Mouse (Mus musculus): ENCODE measurements around the gene Gm10721.
"Not testable (repeated sequence)": the region's sequence is repeated elsewhere in the genome, so short reads cannot be mapped to it uniquely, and the experiment has no call there.

The Gm10721 gene

DNA sequence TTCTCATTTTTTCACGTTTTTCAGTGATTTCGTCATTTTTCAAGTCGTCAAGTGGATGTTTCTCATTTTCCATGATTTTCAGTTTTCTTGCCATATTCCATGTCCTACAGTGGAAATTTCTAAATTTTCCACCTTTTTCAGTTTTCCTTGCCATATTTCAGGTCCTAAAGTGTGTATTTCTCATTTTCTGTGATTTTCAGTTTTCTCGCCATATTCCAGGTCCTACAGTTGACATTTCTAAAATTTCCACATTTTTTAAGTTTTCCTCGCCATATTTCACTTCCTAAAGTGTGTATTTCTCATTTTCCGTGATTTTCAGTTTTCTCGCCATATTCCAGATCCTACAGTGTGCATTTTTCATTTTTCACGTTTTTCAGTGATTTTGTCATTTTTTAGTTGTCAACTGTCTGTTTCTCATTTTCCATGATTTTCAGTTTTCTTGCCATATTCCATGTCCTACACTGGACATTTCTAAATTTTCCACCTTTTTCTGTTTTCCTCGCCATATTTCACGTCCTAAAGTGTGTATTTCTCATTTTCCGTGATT, at the start of gene Gm10721:
TSS of gene Gm10721 (plus strand) at position 408 of the 547 bp plus-strand sequence.
- not testable (repeated sequence) for DNase-seq

GRCm38 (mm10) chr9:3000445-3000972, 12.4 kb upstream of the Gm10721 start, which contains the start of gene Gm10722:
Gm10722 (plus strand) TSS chr9:3000922.
- not testable (repeated sequence) for DNase-seq

- DNase-seq, result peak; percentile 23
These were observed 11.9 kb upstream of the Gm10721 start for GRCm38 (mm10) chr9:3001006-3001405.

DNA sequence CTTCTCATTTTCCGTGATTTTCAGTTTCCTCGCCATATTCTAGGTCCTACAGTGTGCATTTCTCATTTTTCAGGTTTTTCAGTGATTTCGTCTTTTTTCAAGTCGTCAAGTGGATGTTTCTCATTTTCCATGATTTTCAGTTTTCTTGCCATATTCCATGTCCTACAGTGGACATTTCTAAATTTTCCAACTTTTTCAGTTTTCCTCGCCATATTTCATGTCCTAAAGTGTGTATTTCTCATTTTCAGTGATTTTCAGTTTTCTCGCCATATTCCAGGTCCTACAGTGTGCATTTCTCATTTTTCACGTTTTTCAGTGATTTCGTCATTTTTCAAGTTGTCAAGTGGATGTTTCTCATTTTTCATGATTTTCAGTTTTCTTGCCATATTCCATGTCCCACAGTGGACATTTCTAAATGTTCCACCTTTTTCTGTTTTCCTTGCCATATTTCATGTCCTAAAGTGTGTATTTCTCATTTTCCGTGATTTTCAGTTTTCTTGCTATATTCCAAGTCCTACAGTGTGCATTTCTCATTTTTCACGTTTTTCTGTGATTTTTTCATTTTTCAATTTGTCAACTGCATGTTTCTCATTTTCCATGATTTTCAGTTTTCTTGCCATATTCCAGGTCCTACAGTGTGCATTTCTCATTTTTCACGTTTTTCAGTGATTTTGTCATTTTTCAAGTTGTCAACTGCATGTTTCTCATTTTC, 10.8 kb upstream of the Gm10721 start:
- DNase-seq, result peak; percentile 97

GRCm38 (mm10) chr9:3002794-3003396, 10.0 kb upstream of the Gm10721 start, which contains the start of gene Gm11168:
Gm11168 (plus strand) TSS chr9:3003346.
- not testable (repeated sequence) for DNase-seq

GRCm38 (mm10) chr9:3006179-3006578, 6.8 kb upstream of the Gm10721 start:
- not testable (repeated sequence) for DNase-seq

DNA sequence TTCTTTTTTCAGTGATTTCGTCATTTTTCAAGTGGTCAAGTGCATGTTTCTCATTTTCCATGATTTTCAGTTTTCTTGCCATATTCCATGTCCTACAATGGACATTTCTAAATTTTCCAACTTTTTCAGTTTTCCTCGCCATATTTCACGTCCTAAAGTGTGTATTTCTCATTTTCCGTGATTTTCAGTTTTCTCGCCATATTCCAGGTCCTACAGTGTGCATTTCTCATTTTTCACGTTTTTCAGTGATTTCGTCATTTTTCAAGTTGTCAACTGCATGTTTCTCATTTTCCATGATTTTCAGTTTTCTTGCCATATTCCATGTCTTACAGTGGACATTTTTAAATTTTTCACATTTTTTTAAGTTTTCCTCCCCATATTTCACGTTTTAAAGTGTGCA, 6.3 kb upstream of the Gm10721 start:
- peak; percentile 88 for DNase-seq

DNA sequence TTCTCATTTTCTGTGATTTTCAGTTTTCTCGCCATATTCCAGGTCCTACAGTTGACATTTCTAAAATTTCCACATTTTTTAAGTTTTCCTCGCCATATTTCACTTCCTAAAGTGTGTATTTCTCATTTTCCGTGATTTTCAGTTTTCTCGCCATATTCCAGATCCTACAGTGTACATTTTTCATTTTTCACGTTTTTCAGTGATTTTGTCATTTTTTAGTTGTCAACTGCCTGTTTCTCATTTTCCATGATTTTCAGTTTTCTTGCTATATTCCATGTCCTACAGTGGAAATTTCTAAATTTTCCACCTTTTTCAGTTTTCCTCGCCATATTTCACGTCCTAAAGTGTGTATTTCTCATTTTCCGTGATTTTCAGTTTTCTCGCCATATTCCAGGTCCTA, 5.7 kb upstream of the Gm10721 start:
- DNase-seq, result not testable (repeated sequence)

DNA sequence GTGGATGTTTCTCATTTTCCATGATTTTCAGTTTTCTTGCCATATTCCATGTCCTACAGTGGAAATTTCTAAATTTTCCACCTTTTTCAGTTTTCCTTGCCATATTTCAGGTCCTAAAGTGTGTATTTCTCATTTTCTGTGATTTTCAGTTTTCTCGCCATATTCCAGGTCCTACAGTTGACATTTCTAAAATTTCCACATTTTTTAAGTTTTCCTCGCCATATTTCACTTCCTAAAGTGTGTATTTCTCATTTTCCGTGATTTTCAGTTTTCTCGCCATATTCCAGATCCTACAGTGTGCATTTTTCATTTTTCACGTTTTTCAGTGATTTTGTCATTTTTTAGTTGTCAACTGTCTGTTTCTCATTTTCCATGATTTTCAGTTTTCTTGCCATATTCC, 3.6 kb upstream of the Gm10721 start:
- not testable (repeated sequence) for DNase-seq

GRCm38 (mm10) chr9:3012054-3012621, 802 bp upstream of the Gm10721 start:
- not testable (repeated sequence) for DNase-seq

DNA sequence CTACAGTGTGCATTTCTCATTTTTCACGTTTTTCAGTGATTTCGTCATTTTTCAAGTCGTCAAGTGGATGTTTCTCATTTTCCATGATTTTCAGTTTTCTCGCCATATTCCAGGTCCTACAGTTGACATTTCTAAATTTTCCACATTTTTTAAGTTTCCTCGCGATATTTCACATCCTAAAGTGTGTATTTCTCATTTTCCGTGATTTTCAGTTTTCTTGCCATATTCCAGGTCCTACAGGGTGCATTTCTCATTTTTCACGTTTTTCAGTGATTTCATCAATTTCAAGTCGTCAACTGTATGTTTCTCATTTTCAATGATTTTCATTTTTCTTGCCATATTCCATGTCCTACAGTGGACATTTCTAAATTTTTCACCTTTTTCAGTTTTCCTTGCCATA, 2.4 kb downstream of the Gm10721 start, which contains the start of gene Gm10720:
TSS of gene Gm10720 (plus strand) at position 301 of the 400 bp plus-strand sequence.
- DNase-seq, result not testable (repeated sequence)

- DNase-seq, result not testable (repeated sequence)
These were observed 3.0 kb downstream of the Gm10721 start for GRCm38 (mm10) chr9:3015896-3016295.

- DNase-seq, result not testable (repeated sequence)
These were observed 4.2 kb downstream of the Gm10721 start, which contains the start of gene Gm10719 for GRCm38 (mm10) chr9:3017108-3017507. Gm10719 (plus strand) TSS chr9:3017408.

DNA sequence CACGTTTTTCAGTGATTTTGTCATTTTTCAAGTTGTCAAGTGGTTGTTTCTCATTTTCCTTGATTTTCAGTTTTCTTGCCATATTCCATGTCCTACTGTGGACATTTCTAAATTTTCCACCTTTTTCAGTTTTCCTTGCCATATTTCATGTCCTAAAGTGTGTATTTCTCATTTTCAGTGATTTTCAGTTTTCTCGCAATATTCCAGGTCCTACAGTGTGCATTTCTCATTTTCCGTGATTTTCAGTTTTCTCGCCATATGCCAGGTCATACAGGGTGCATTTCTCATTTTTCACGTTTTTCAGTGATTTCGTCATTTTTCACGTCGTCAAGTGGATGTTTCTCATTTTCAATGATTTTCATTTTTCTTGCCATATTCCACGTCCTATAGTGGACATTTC, 6.0 kb downstream of the Gm10721 start:
- DNase-seq, result not testable (repeated sequence)

- DNase-seq, result peak; percentile 46
These were observed 7.1 kb downstream of the Gm10721 start for GRCm38 (mm10) chr9:3019835-3020727.

- DNase-seq, result peak; percentile 77
These were observed 9.5 kb downstream of the Gm10721 start for GRCm38 (mm10) chr9:3022316-3023008.

DNA sequence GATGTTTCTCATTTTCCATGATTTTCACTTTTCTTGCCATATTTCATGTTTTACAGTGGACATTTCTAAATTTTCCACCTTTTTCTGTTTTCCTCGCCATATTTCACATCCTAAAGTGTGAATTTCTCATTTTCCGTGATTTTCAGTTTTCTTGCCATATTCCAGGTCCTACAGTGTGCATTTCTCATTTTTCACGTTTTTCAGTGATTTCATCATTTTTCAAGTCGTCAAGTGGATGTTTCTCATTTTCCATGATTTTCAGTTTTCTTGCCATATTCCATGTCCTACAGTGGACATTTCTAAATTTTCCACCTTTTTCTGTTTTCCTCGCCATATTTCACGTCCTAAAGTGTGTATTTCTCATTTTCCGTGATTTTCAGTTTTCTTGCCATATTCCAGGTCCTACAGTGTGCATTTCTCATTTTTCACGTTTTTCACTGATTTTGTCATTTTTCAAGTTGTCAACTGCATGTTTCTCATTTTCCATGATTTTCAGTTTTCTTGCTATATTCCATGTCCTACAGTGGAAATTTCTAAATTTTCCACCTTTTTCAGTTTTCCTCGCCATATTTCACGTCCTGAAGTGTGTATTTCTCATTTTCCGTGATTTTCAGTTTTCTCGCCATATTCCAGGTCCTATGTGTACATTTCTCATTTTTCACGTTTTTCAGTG, 10.5 kb downstream of the Gm10721 start, which contains the start of gene Gm10718:
TSS of gene Gm10718 (plus strand) at position 236 of the 673 bp plus-strand sequence.
- peak; percentile 40 for DNase-seq

- peak; percentile 91 for DNase-seq
These were observed 11.2 kb downstream of the Gm10721 start for GRCm38 (mm10) chr9:3023985-3024648.

GRCm38 (mm10) chr9:3024912-3025467, 12.1 kb downstream of the Gm10721 start, which contains the start of gene Gm10717:
Gm10717 (plus strand) TSS chr9:3025417.
- DNase-seq, result peak; percentile 23

DNA sequence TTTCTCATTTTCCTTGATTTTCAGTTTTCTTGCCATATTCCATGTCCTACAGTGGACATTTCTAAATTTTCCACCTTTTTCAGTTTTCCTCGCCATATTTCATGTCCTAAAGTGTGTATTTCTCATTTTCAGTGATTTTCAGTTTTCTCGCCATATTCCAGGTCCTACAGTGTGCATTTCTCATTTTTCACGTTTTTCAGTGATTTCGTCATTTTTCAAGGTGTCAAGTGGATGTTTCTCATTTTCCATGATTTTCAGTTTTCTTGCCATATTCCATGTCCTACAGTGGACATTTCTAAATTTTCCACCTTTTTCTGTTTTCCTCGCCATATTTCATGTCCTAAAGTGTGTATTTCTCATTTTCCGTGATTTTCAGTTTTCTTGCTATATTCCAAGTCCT, 12.7 kb downstream of the Gm10721 start:
- DNase-seq, result peak; percentile 57

Measured in cerebellum, adult 9-10 months (tissue).